Mouse (Mus musculus) erythroblast, embryonic 14.5 days (primary cell): ENCODE data around the gene Prcd. TPM values are rescaled to one million over a fixed set of nuclear protein-coding genes. Genes with fewer than 3 reads are reported as not detected.

ENCODE experiments used
- H3K27me3 ChIP-seq: 2 replicates; pipeline ENCODE4 v1.6.1; 2012; ENCODE audit warnings: inconsistent platforms; ENCODE audit not compliant: control insufficient read depth
- H3K36me3 ChIP-seq: 2 replicates; pipeline ENCODE4 v1.6.1; 2012; ENCODE audit warnings: mild to moderate bottlenecking, inconsistent platforms; ENCODE audit not compliant: control insufficient read depth
- H3K4me1 ChIP-seq: 2 replicates; pipeline ENCODE4 v1.6.1; 2012; ENCODE audit warnings: inconsistent platforms; ENCODE audit not compliant: control insufficient read depth
- H3K4me3 ChIP-seq: replicated peaks from 2 replicates; pipeline ENCODE3; 2012; ENCODE audit warnings: moderate library complexity, mild to moderate bottlenecking, inconsistent platforms
- H3K9me3 ChIP-seq: 2 replicates; pipeline ENCODE4 v1.6.1; 2012; ENCODE audit warnings: low read length, inconsistent platforms, mixed read lengths; ENCODE audit not compliant: control insufficient read depth
- GATA1 ChIP-seq: IDR thresholded peaks from 2 replicates; pipeline ENCODE4 v1.6.1; 2012; ENCODE audit warnings: low read length, inconsistent platforms, mixed read lengths
- TAL1 ChIP-seq: IDR thresholded peaks from 3 replicates; pipeline ENCODE4 v1.6.1; 2012; ENCODE audit warnings: low read length, inconsistent platforms, mixed read lengths
- polyA plus RNA-seq: library from polyadenylated mRNA; stranded (reverse); fragments of >175 nt; gene quantifications from 2 replicates; pipeline ENCODE4 v1.2.3, GENCODE M21; 2012

The Prcd gene
- polyA plus RNA-seq, 1 experiment: not detected

DNA sequence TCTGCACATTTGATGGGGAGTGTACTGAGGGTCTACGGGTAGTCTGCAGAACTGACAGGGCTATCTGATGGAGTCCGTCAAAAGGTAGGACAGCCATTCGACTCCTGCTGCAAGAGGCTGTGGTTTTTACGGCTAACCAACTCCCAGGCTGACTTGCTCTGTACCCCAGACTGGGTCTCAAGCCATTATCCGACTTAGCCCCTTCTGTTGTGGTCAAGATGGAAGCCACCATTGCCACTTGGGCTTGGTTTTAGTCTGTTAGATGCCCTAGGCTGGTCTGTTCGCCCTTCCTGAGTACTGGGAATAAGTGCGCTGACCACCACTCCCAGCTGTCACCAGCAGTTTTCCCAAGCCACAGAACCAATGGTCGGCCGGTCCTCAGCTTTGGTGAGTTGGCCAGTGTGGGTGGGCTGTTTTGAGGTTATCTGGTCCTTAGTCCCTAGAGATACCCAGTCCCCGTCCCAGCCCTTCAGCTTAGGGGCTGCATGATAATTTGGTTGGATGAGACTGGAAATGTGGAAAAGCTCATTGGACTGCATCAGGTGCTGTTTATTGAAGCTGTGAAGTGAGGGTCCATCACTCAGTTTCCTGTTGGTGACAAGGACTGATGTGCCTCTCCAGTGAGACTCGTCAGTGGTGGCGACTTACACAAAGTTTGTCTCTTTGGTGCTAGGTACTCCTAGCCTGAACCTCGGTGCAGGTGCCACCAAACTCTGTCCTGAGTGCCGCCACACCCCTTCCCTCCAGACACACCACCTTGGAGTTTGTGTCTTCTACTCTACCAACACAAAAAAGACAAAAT, 23.0 kb downstream of the Prcd start:
- Histone ChIP-seq H3K9me3 (no peaks in the 10 kb centered on the region), H3K36me3 (peaks cover 88% of the 10 kb centered on the region), H3K4me3 (no peak overlapping the region), H3K4me1 (peaks cover 39% of the 10 kb centered on the region), H3K27me3 (no peaks in the 10 kb centered on the region)
- TF ChIP-seq TAL1: no peak
- no peak for TF ChIP-seq GATA1

DNA sequence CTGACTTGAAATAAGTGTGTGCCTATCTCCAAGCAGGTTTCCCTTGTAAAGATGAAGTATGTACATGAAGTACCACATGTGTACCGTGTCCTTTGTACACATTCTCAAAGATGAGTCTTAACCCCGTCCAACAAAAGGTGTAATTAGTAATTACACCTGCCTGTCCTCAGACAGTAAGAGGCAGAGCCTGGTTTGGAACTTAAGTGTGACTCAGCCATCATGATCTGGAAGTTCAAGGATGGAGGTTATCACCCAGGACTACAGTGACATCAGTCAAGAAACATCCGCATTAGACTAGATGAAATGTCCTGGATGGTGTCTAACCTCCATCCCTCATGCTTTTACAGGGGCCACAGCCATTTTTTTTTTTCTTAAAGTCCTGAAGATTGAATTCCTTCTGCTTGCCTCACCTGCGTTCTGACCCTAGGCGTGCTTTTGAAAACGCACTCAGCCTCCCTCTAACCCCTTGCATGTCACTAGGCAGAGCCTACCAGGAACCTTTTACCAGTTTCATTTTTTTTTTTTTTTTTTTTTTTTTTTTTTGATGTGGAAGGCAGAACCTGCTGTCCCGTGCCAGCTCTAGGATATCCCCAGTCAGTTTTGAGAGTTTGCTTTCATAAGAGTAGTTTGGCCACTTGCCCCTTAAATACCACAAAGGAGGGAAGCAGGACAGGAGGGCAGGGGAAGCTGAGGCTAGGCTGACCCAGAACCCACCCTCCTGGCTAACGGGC, 24.5 kb downstream of the Prcd start:
- TF ChIP-seq GATA1 (no peak), TAL1 (no peak)
- no peaks in the 10 kb centered on the region for H3K9me3 ChIP-seq
- H3K4me1 ChIP-seq: peaks cover 26% of the 10 kb centered on the region
- no peaks in the 10 kb centered on the region for H3K27me3 ChIP-seq
- H3K4me3 ChIP-seq: no peak overlapping the region
- H3K36me3 ChIP-seq: peaks cover 95% of the 10 kb centered on the region

DNA sequence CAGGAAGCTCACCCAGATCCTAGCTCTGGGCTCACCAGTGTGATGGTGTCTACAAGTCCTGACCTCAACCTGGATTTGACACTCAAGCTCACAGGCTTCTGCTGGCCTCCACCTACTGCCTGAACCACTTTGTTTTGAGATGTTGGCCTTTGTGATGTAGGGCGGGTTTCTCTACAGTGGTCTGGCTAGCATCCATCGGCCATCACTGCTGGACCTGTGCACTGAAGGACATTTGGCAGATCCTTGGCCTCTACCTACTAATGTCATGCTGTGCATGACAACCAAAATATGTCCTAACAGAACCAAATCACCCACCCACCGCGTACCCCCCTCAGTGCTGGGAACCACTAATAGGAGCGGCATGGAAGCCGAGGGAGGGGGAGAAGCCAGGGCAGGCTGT, 25.8 kb downstream of the Prcd start:
- no peaks in the 10 kb centered on the region for H3K9me3 ChIP-seq
- peaks cover 14% of the 10 kb centered on the region for H3K4me1 ChIP-seq
- H3K4me3 ChIP-seq: no peak overlapping the region
- H3K27me3 ChIP-seq: no peaks in the 10 kb centered on the region
- TF ChIP-seq GATA1: no peak
- no peak for TF ChIP-seq TAL1
- peaks cover 88% of the 10 kb centered on the region for H3K36me3 ChIP-seq

DNA sequence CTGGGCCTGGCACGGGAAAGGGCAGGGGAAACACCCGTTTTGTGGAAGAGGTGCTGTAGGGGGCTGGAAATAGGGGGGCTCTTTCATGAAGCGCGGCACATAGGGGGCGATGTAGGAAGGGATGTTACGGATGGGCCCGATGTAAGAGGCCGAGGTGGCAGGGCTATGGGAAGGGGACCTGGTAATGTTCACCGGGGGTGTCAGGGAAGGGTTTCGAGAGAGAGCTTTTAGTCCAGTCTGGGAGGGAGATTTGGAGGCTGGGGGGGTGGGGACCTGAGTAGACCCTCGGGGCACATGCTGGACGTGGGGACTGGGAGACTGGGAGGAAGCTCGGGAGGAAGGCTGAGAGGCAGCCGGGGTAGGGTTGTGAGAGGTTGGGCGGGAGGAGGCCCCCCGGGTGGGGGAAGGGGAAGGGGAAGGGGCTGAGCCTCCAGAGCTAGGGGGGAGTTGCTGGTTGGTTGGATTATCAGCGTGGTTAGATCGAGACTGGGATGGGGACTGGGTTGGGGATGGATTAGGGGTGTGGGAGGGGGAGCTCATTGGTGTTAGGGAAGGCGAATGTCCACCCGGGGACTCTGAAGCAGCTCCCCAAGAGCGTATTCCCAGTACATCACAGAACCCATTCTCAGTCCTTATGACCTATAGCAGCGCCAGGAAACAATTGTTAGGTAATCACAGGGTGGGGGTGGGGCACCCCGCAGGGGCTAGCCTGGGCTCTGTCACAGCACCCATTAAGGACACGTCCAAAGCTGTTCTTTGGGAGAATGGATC, 27.2 kb downstream of the Prcd start:
- no peak overlapping the region for H3K4me3 ChIP-seq
- no peak for TF ChIP-seq TAL1
- no peak for TF ChIP-seq GATA1
- peaks cover 8% of the 10 kb centered on the region for H3K4me1 ChIP-seq
- no peaks in the 10 kb centered on the region for H3K27me3 ChIP-seq
- H3K36me3 ChIP-seq: peaks cover 81% of the 10 kb centered on the region
- no peaks in the 10 kb centered on the region for H3K9me3 ChIP-seq

DNA sequence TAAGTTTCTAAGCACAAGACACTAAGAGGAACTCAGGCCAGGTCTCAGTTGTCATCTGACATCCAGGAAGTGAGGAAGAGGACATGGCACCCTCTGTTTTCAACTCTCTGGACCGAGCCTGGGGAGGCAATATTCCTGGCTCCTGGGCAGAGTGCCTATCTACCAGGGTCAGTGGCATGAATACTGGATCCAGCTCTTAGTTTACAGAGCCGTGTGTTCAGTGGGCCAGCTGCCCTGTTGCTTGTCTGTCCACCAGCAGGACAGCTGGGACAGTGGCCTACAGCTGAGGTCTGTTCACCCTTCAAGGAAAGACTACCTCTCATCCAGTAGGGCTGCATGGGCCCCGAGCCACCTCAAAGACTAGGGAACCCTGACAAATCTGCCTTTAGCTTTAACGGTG, 27.8 kb downstream of the Prcd start:
- TF ChIP-seq TAL1 (no peak), GATA1 (no peak)
- H3K27me3 ChIP-seq: no peaks in the 10 kb centered on the region
- H3K36me3 ChIP-seq: peaks cover 75% of the 10 kb centered on the region
- no peak overlapping the region for H3K4me3 ChIP-seq
- H3K4me1 ChIP-seq: peaks cover 5% of the 10 kb centered on the region
- H3K9me3 ChIP-seq: no peaks in the 10 kb centered on the region

DNA sequence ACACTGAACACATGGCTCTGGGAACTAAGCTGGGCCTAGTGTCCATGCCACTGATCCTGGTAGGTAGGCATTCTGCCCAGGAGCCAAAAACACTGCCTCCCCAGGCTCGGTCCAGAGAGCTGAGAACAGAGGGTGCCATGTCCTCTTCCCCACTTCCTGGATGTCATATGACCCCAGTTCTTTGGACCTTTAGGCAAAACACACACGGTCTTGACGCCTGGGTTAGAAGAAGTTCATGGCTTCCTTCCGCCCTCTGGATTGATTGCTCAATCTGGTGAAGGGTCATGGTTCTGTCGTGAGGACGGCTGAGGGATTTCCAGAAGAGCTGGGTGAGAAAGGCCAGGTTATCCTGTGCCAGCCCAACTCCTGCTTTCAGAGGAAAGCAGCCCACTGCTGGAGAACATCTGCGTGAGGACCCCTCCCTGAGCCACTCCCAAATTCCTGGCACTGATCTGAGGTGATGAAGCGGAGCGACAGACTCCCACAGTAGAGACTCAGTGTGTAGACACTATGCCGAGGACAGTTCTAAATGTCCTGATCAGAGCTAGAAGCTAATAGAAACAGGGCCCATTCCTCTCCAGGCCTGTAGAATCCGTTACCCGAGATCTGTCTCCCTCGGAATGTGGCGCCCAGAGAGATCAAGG, 29.3 kb downstream of the Prcd start:
- TF ChIP-seq GATA1 (no peak), TAL1 (no peak)
- H3K27me3 ChIP-seq: no peaks in the 10 kb centered on the region
- H3K36me3 ChIP-seq: peaks cover 61% of the 10 kb centered on the region
- no peaks in the 10 kb centered on the region for H3K9me3 ChIP-seq
- H3K4me3 ChIP-seq: no peak overlapping the region
- H3K4me1 ChIP-seq: peaks cover 5% of the 10 kb centered on the region

DNA sequence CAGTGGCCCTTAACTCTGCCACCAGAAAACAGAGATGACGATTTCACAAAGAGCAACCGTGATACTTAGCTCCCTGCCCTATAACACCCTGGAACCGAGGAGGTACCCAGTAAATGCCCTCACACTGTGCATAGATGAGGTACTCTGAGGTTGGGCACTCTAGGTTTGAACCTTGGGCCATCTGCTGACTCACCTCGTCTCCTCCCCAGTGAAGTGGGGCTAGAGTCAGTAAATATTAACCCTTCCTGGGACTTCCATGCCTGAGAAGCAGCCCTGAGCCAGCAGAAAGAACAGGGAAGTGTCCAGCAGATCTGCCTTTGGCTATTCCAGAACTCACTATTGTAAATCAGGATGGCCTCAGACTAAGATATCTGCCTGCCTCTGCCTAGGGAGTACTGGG, 30.4 kb downstream of the Prcd start:
- Histone ChIP-seq H3K36me3 (peaks cover 49% of the 10 kb centered on the region), H3K9me3 (no peaks in the 10 kb centered on the region), H3K27me3 (no peaks in the 10 kb centered on the region), H3K4me1 (peaks cover 5% of the 10 kb centered on the region), H3K4me3 (no peak overlapping the region)
- TF ChIP-seq GATA1 (no peak), TAL1 (no peak)

DNA sequence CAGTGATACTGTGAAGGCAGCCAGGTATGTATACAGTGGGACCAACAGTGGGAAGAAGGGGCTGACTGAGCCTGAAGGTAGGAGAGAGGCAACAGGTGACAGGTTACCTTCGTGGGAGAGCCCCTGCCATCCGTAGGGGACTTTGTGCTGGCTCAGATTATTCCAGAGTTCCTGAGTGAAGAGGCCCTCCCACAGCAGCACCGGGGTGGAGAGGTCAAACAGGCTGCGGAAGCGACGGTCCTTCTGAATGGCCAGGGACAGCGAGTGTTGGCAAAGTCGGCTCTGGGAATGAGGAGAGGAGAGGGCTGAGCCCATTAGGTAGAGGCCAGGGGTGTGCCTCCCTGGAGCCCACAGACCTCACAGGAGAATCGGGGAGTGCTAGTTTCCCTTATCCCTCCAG, 32.4 kb downstream of the Prcd start:
- Histone ChIP-seq H3K9me3 (no peaks in the 10 kb centered on the region), H3K36me3 (peaks cover 31% of the 10 kb centered on the region), H3K27me3 (no peaks in the 10 kb centered on the region), H3K4me3 (no peak overlapping the region), H3K4me1 (peaks cover 2% of the 10 kb centered on the region)
- TF ChIP-seq TAL1: no peak
- TF ChIP-seq GATA1: no peak
